Mouse (Mus musculus) CD4-positive, CD25-positive, alpha-beta regulatory T cell, adult 2 months (primary cell): ENCODE measurements around the gene Olfr974.
"Not testable (repeated sequence)": the region's sequence is repeated elsewhere in the genome, so short reads cannot be mapped to it uniquely, and the experiment has no call there.

ENCODE experiments used
- DNase-seq: peaks from one replicate; pipeline ENCODE4 v3.0.0-alpha.2; 2012; ENCODE audit warnings: low read depth, low spot score

Gene Olfr974

GRCm38 (mm10) chr9:39937201-39937600 lies at the start of gene Olfr974:
Gene Olfr974 (plus strand): TSS chr9:39937501.
- DNase-seq: no peak

GRCm38 (mm10) chr9:39905106-39905505 lies 32.2 kb upstream of the Olfr974 start:
- no peak for DNase-seq

GRCm38 (mm10) chr9:39907036-39907435 lies 30.3 kb upstream of the Olfr974 start, which contains the start of gene Olfr229:
Gene Olfr229 (plus strand): TSS chr9:39907336.
- DNase-seq: no peak

GRCm38 (mm10) chr9:39909939-39910338 lies 27.4 kb upstream of the Olfr974 start:
- no peak for DNase-seq

- not testable (repeated sequence) for DNase-seq
Observed at GRCm38 (mm10) chr9:39927975-39928836, 9.1 kb upstream of the Olfr974 start.

GRCm38 (mm10) chr9:39928837-39929236 lies 8.5 kb upstream of the Olfr974 start:
- not testable (repeated sequence) for DNase-seq

- DNase-seq: no peak
Observed at GRCm38 (mm10) chr9:39951946-39952345, 14.6 kb downstream of the Olfr974 start, which contains the start of gene Olfr975. Gene Olfr975 (minus strand): TSS chr9:39952046.

- not testable (repeated sequence) for DNase-seq
Observed at GRCm38 (mm10) chr9:39961033-39961432, 23.7 kb downstream of the Olfr974 start, which contains the start of gene Olfr976. Gene Olfr976 (minus strand): TSS chr9:39961133.

- DNase-seq: not testable (repeated sequence)
Observed at GRCm38 (mm10) chr9:39976581-39977145, 39.4 kb downstream of the Olfr974 start.

- no peak for DNase-seq
Observed at GRCm38 (mm10) chr9:39991813-39992212, 54.5 kb downstream of the Olfr974 start, which contains the start of gene Olfr978. Gene Olfr978 (plus strand): TSS chr9:39992113.
